Mouse (Mus musculus): Measurements from ENCODE around the gene Gipc3. TPM values are rescaled to one million over a fixed set of nuclear protein-coding genes. Genes with fewer than 3 reads are reported as not detected.
A peak's percentile ranks its signal among the peaks of the same experiment; 100 is the strongest.

Gene Gipc3
- polyA plus RNA-seq, 1 experiment from 2014 or later, result 0.04 TPM

- 0% methylated on average over 41 of the region's 80 CpGs for WGBS
- Histone ChIP-seq H3K27ac (replicated peaks; ENCODE audit: low read depth, low read length) (peak within 1 kb of the TSS; percentile 81), H3K4me3 (ENCODE audit: low read depth, low read length) (peak within 1 kb of the TSS; percentile 78), H3K27me3 (replicated peaks; ENCODE audit: control insufficient read depth, insufficient read depth, low read length) (peaks cover 24% of the 10 kb centered on the region), H3K36me3 (ENCODE audit: control insufficient read depth, insufficient read depth, low read length) (0 out of 2 replicates have a peak, but pooled peaks cover 10% of the 10 kb centered on the region), H3K4me1 (ENCODE audit: control insufficient read depth, insufficient read depth, low read length) (peaks cover 12% of the 10 kb centered on the region), H3K9me3 (ENCODE audit: control insufficient read depth, low read length) (no peaks in the 10 kb centered on the region), H3K4me2 (ENCODE audit: low read depth, low read length) (peak within 1 kb of the TSS; percentile 99), H3K9ac (ENCODE audit: low read depth, low read length) (peak within 1 kb of the TSS; percentile 87)
- DNase-seq (ENCODE audit: low spot score) (peak; percentile 99), ATAC-seq (ENCODE audit: low read depth) (peak; percentile 96)
Observed at GRCm38 (mm10) chr10:81292554-81293333, 50.3 kb downstream of the Gipc3 start, which contains the start of gene Pip5k1c. Gene Pip5k1c, plus strand, starts transcription at chr10:81292963.

GRCm38 (mm10) chr10:81291511-81292104, 51.5 kb downstream of the Gipc3 start, which contains the start of gene Tjp3:
Gene Tjp3, minus strand, starts transcription at chr10:81291581.
- DNase-seq (ENCODE audit: low spot score) (no peak), ATAC-seq (ENCODE audit: low read depth) (no peak)
- H3K4me1 ChIP-seq (ENCODE audit: control insufficient read depth, insufficient read depth, low read length), result peaks cover 12% of the 10 kb centered on the region
- peak within 1 kb of the TSS; percentile 31; the same call in 1 of the 2 replicates for H3K9ac ChIP-seq (ENCODE audit: low read depth, low read length)
- 0 out of 2 replicates have a peak, but pooled peaks cover 10% of the 10 kb centered on the region for H3K36me3 ChIP-seq (ENCODE audit: control insufficient read depth, insufficient read depth, low read length)
- H3K27ac ChIP-seq (replicated peaks; ENCODE audit: low read depth, low read length), result no peak within 1 kb of the TSS
- no peaks in the 10 kb centered on the region for H3K9me3 ChIP-seq (ENCODE audit: control insufficient read depth, low read length)
- 66% methylated on average over 9 of the region's 9 CpGs for WGBS
- H3K4me3 ChIP-seq (ENCODE audit: low read depth, low read length), result peak within 1 kb of the TSS; percentile 78; the same call in 1 of the 2 replicates
- H3K4me2 ChIP-seq (ENCODE audit: low read depth, low read length), result peak within 1 kb of the TSS; percentile 99
- peaks cover 24% of the 10 kb centered on the region for H3K27me3 ChIP-seq (replicated peaks; ENCODE audit: control insufficient read depth, insufficient read depth, low read length)

GRCm38 (mm10) chr10:81290698-81291460, 52.2 kb downstream of the Gipc3 start:
- Histone ChIP-seq H3K4me1 (ENCODE audit: control insufficient read depth, insufficient read depth, low read length) (peaks cover 12% of the 10 kb centered on the region), H3K4me3 (ENCODE audit: low read depth, low read length) (0 out of 2 replicates have a peak overlapping the region, but pooled peaks have one; percentile 7), H3K27me3 (replicated peaks; ENCODE audit: control insufficient read depth, insufficient read depth, low read length) (peaks cover 24% of the 10 kb centered on the region), H3K27ac (replicated peaks; ENCODE audit: low read depth, low read length) (no peak overlapping the region), H3K36me3 (ENCODE audit: control insufficient read depth, insufficient read depth, low read length) (0 out of 2 replicates have a peak, but pooled peaks cover 8% of the 10 kb centered on the region), H3K4me2 (ENCODE audit: low read depth, low read length) (peak overlapping the region; percentile 31), H3K9me3 (ENCODE audit: control insufficient read depth, low read length) (no peaks in the 10 kb centered on the region), H3K9ac (ENCODE audit: low read depth, low read length) (peak overlapping the region; percentile 31; the same call in 1 of the 2 replicates)
- no peak for ATAC-seq (ENCODE audit: low read depth)
- peak; percentile 52 for DNase-seq (ENCODE audit: low spot score)
- WGBS, result 8% methylated on average over 21 of the region's 24 CpGs

- no peak for DNase-seq (ENCODE audit: low spot score)
- no peak overlapping the region for H3K4me3 ChIP-seq (ENCODE audit: low read depth, low read length)
- no peak for ATAC-seq (ENCODE audit: low read depth)
- H3K4me1 ChIP-seq (ENCODE audit: control insufficient read depth, insufficient read depth, low read length), result peaks cover 12% of the 10 kb centered on the region
- no peak overlapping the region for H3K27ac ChIP-seq (replicated peaks; ENCODE audit: low read depth, low read length)
- peaks cover 33% of the 10 kb centered on the region for H3K27me3 ChIP-seq (replicated peaks; ENCODE audit: control insufficient read depth, insufficient read depth, low read length)
- H3K4me2 ChIP-seq (ENCODE audit: low read depth, low read length), result 0 out of 2 replicates have a peak overlapping the region, but pooled peaks have one; percentile 23
- 53% methylated on average over 14 of the region's 14 CpGs for WGBS
- no peaks in the 10 kb centered on the region for H3K9me3 ChIP-seq (ENCODE audit: control insufficient read depth, low read length)
- no peaks in the 10 kb centered on the region for H3K36me3 ChIP-seq (ENCODE audit: control insufficient read depth, insufficient read depth, low read length)
- H3K9ac ChIP-seq (ENCODE audit: low read depth, low read length), result no peak overlapping the region
Observed at GRCm38 (mm10) chr10:81289811-81290210, 53.3 kb downstream of the Gipc3 start.

GRCm38 (mm10) chr10:81289278-81289677, 53.8 kb downstream of the Gipc3 start:
- Histone ChIP-seq H3K27ac (replicated peaks; ENCODE audit: low read depth, low read length) (no peak overlapping the region), H3K36me3 (ENCODE audit: control insufficient read depth, insufficient read depth, low read length) (no peaks in the 10 kb centered on the region), H3K4me1 (ENCODE audit: control insufficient read depth, insufficient read depth, low read length) (peaks cover 7% of the 10 kb centered on the region), H3K4me3 (ENCODE audit: low read depth, low read length) (no peak overlapping the region), H3K9me3 (ENCODE audit: control insufficient read depth, low read length) (no peaks in the 10 kb centered on the region), H3K27me3 (replicated peaks; ENCODE audit: control insufficient read depth, insufficient read depth, low read length) (peaks cover 38% of the 10 kb centered on the region), H3K9ac (ENCODE audit: low read depth, low read length) (no peak overlapping the region), H3K4me2 (ENCODE audit: low read depth, low read length) (peak overlapping the region; percentile 23; the same call in 1 of the 2 replicates)
- DNase-seq (ENCODE audit: low spot score), result peak; percentile 76
- no peak for ATAC-seq (ENCODE audit: low read depth)
- WGBS, result 2% methylated on average over 7 of the region's 7 CpGs

GRCm38 (mm10) chr10:81288601-81289000, 54.5 kb downstream of the Gipc3 start:
- 31% methylated on average over 6 of the region's 6 CpGs for WGBS
- H3K27me3 ChIP-seq (replicated peaks; ENCODE audit: control insufficient read depth, insufficient read depth, low read length), result peaks cover 45% of the 10 kb centered on the region
- no peak overlapping the region for H3K4me3 ChIP-seq (ENCODE audit: low read depth, low read length)
- no peak for ATAC-seq (ENCODE audit: low read depth)
- no peak for DNase-seq (ENCODE audit: low spot score)
- H3K4me2 ChIP-seq (ENCODE audit: low read depth, low read length), result no peak overlapping the region
- no peaks in the 10 kb centered on the region for H3K36me3 ChIP-seq (ENCODE audit: control insufficient read depth, insufficient read depth, low read length)
- no peak overlapping the region for H3K27ac ChIP-seq (replicated peaks; ENCODE audit: low read depth, low read length)
- H3K9ac ChIP-seq (ENCODE audit: low read depth, low read length), result no peak overlapping the region
- H3K4me1 ChIP-seq (ENCODE audit: control insufficient read depth, insufficient read depth, low read length), result peaks cover under 1% of the 10 kb centered on the region; the same call in 1 of the 2 replicates
- no peaks in the 10 kb centered on the region for H3K9me3 ChIP-seq (ENCODE audit: control insufficient read depth, low read length)

GRCm38 (mm10) chr10:81287513-81288157, 55.4 kb downstream of the Gipc3 start:
- no peak overlapping the region for H3K4me2 ChIP-seq (ENCODE audit: low read depth, low read length)
- H3K4me3 ChIP-seq (ENCODE audit: low read depth, low read length), result no peak overlapping the region
- 62% methylated on average over 8 of the region's 8 CpGs for WGBS
- H3K36me3 ChIP-seq (ENCODE audit: control insufficient read depth, insufficient read depth, low read length), result no peaks in the 10 kb centered on the region
- no peak overlapping the region for H3K27ac ChIP-seq (replicated peaks; ENCODE audit: low read depth, low read length)
- DNase-seq (ENCODE audit: low spot score) (no peak), ATAC-seq (ENCODE audit: low read depth) (no peak)
- no peaks in the 10 kb centered on the region for H3K4me1 ChIP-seq (ENCODE audit: control insufficient read depth, insufficient read depth, low read length)
- no peaks in the 10 kb centered on the region for H3K9me3 ChIP-seq (ENCODE audit: control insufficient read depth, low read length)
- no peak overlapping the region for H3K9ac ChIP-seq (ENCODE audit: low read depth, low read length)
- H3K27me3 ChIP-seq (replicated peaks; ENCODE audit: control insufficient read depth, insufficient read depth, low read length), result peaks cover 50% of the 10 kb centered on the region

- Histone ChIP-seq H3K4me2 (ENCODE audit: low read depth, low read length) (no peak overlapping the region), H3K27me3 (replicated peaks; ENCODE audit: control insufficient read depth, insufficient read depth, low read length) (peaks cover 47% of the 10 kb centered on the region), H3K9me3 (ENCODE audit: control insufficient read depth, low read length) (no peaks in the 10 kb centered on the region), H3K36me3 (ENCODE audit: control insufficient read depth, insufficient read depth, low read length) (no peaks in the 10 kb centered on the region), H3K9ac (ENCODE audit: low read depth, low read length) (no peak overlapping the region), H3K4me1 (ENCODE audit: control insufficient read depth, insufficient read depth, low read length) (no peaks in the 10 kb centered on the region), H3K27ac (replicated peaks; ENCODE audit: low read depth, low read length) (no peak overlapping the region), H3K4me3 (ENCODE audit: low read depth, low read length) (no peak overlapping the region)
- no peak for DNase-seq (ENCODE audit: low spot score)
- WGBS, result 37% methylated on average over 6 of the region's 6 CpGs
- ATAC-seq (ENCODE audit: low read depth), result no peak
Observed at GRCm38 (mm10) chr10:81286586-81286985, 56.5 kb downstream of the Gipc3 start.

Measured in embryonic facial prominence, embryonic 14.5 days (tissue).